Mouse (Mus musculus): ENCODE data around the gene Hoxa11.

DNA sequence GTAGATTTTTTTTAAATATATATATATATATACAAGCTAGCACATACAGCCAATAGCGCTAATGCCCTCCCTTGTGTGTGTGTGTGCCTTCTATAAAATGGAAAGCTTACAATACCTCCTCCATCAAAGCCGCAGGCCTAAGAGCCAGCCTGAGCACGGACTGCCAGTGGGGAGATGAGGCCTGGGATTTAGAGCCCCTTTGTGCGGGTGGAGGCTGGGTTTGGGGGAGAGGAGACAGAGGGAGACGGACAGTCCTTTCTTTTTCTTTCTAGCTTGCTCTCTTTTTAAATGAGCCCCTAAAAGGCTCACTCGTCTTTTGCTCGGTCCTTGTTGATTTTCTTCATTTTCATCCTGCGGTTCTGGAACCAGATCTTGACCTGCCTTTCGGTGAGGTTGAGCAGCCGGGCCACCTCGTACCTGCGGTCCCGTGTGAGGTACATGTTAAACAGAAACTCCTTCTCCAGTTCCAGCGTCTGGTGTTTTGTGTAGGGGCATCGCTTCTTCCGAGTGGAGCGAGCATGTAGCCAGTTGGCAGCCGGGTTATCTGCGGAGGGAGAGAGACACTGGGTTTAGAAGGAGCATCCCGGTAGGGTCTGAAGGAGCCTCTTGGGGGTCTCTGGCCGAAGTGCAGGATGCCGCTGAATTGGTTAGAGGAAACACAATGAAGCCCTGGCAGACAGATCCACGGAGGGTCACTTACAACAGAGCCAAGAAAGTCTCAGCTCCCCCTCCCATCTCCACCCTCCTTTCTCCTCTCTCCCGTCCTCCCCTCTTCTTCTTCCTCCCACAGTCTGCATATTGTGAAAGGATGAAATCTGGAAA, 21.5 kb downstream of the Hoxa11 start:
- TF ChIP-seq GATA1 (IDR thresholded peaks at IDR 0.05; ENCODE audit: low read length) (no peak), TAL1 (IDR thresholded peaks at IDR 0.05; ENCODE audit: low read length) (no peak)
